ENCODE assay signal across 8 mouse cellular contexts in genomic region chr1:140245876-140246597, GRCm38 (mm10). TPM values are rescaled to one million over a fixed set of nuclear protein-coding genes. Genes with fewer than 3 reads are reported as not detected.
A peak's percentile ranks its signal among the peaks of the same experiment; 100 is the strongest.
DNase-seq lines count a peak whose midpoint lies in the region; ATAC-seq lines count a peak whose summit lies in the region.

Gene Kcnt2 (plus strand): TSS chr1:140246158.

- 1% methylated on average over 21 of the region's 21 CpGs for WGBS in embryonic facial prominence, embryonic 13.5 days
- WGBS in kidney, embryonic 16.5 days: under 1% methylated on average over 21 of the region's 21 CpGs
- under 1% methylated on average over 21 of the region's 21 CpGs for WGBS in limb, embryonic 15.5 days
- 1% methylated on average over 21 of the region's 21 CpGs for WGBS in neural tube, embryonic 14.5 days

- H3K9ac ChIP-seq in embryonic facial prominence, embryonic 13.5 days: peak within 1 kb of the TSS; percentile 64
- peak within 1 kb of the TSS; percentile 44 for H3K9ac ChIP-seq in kidney, embryonic 16.5 days (replicated peaks; ENCODE audit: low read length)
- 0 out of 2 replicates have a peak within 1 kb of the TSS, but pooled peaks have one; percentile 23 for H3K9ac ChIP-seq in limb, embryonic 15.5 days
- H3K9ac ChIP-seq in neural tube, embryonic 14.5 days (replicated peaks; ENCODE audit: low read depth, low read length): peak within 1 kb of the TSS; percentile 46

- H3K4me3 ChIP-seq in embryonic facial prominence, embryonic 13.5 days: peak within 1 kb of the TSS; percentile 53
- H3K4me3 ChIP-seq in kidney, embryonic 16.5 days (ENCODE audit: low read length): peak within 1 kb of the TSS; percentile 49
- peak within 1 kb of the TSS; percentile 50 for H3K4me3 ChIP-seq in limb, embryonic 15.5 days
- H3K4me3 ChIP-seq in neural tube, embryonic 14.5 days (ENCODE audit: low read depth, low read length): peak within 1 kb of the TSS; percentile 44

- no peaks in the 10 kb centered on the region for H3K36me3 ChIP-seq in embryonic facial prominence, embryonic 13.5 days
- H3K36me3 ChIP-seq in kidney, embryonic 16.5 days (ENCODE audit: insufficient read depth, low read length): no peaks in the 10 kb centered on the region
- no peaks in the 10 kb centered on the region for H3K36me3 ChIP-seq in limb, embryonic 15.5 days
- H3K36me3 ChIP-seq in neural tube, embryonic 14.5 days (ENCODE audit: control insufficient read depth, insufficient read depth, low read length): no peaks in the 10 kb centered on the region

- no peaks in the 10 kb centered on the region for H3K27me3 ChIP-seq in embryonic facial prominence, embryonic 13.5 days
- H3K27me3 ChIP-seq in kidney, embryonic 16.5 days (ENCODE audit: insufficient read depth, low read length): no peaks in the 10 kb centered on the region
- H3K27me3 ChIP-seq in limb, embryonic 15.5 days: no peaks in the 10 kb centered on the region
- H3K27me3 ChIP-seq in neural tube, embryonic 14.5 days (ENCODE audit: control insufficient read depth, insufficient read depth, low read length): no peaks in the 10 kb centered on the region

- no peak within 1 kb of the TSS for H3K27ac ChIP-seq in embryonic facial prominence, embryonic 13.5 days
- H3K27ac ChIP-seq in kidney, embryonic 16.5 days (ENCODE audit: low read length): no peak within 1 kb of the TSS
- no peak within 1 kb of the TSS; the same call in 1 of the 2 replicates for H3K27ac ChIP-seq in limb, embryonic 15.5 days
- H3K27ac ChIP-seq in neural tube, embryonic 14.5 days (ENCODE audit: low read depth, low read length): no peak within 1 kb of the TSS

- H3K9me3 ChIP-seq in embryonic facial prominence, embryonic 13.5 days: no peaks in the 10 kb centered on the region
- H3K9me3 ChIP-seq in kidney, embryonic 16.5 days (ENCODE audit: low read length): no peaks in the 10 kb centered on the region
- H3K9me3 ChIP-seq in limb, embryonic 15.5 days: no peaks in the 10 kb centered on the region
- H3K9me3 ChIP-seq in neural tube, embryonic 14.5 days (ENCODE audit: control insufficient read depth, low read length): no peaks in the 10 kb centered on the region

- no peak for ATAC-seq in embryonic facial prominence, embryonic 13.5 days (ENCODE audit: insufficient number of reproducible peaks, insufficient read depth, low FRiP score, low TSS enrichment, low read depth)
- ATAC-seq in kidney, embryonic 16.5 days (ENCODE audit: low FRiP score, low TSS enrichment): peak; percentile 57
- ATAC-seq in limb, embryonic 15.5 days (ENCODE audit: insufficient number of reproducible peaks, low FRiP score, low TSS enrichment, low read depth): 0 out of 2 replicates have a peak, but pooled peaks have one; percentile 52
- peak; percentile 78 for ATAC-seq in neural tube, embryonic 14.5 days (ENCODE audit: low read depth)

- H3K4me1 ChIP-seq in embryonic facial prominence, embryonic 13.5 days: 0 out of 2 replicates have a peak, but pooled peaks cover 5% of the 10 kb centered on the region
- H3K4me1 ChIP-seq in kidney, embryonic 16.5 days (ENCODE audit: insufficient read depth, low read length): peaks cover 4% of the 10 kb centered on the region; the same call in 1 of the 2 replicates
- H3K4me1 ChIP-seq in limb, embryonic 15.5 days: peaks cover 8% of the 10 kb centered on the region; the same call in 1 of the 2 replicates
- peaks cover 3% of the 10 kb centered on the region; the same call in 1 of the 2 replicates for H3K4me1 ChIP-seq in neural tube, embryonic 14.5 days (ENCODE audit: control insufficient read depth, insufficient read depth, low read length)

- DNase-seq in adrenal gland, postnatal 10 days: peak; percentile 45
- peak; percentile 76 to 83 for DNase-seq in heart, adult 9 months (ENCODE audit: low spot score in 2 of 2)
- DNase-seq in spleen, adult 18-20 months: no peak
- no peak for DNase-seq in retina, embryonic 14.5 days (ENCODE audit: low spot score)

- H3K4me2 ChIP-seq in embryonic facial prominence, embryonic 13.5 days: peak within 1 kb of the TSS; percentile 86
- H3K4me2 ChIP-seq in kidney, embryonic 16.5 days (replicated peaks; ENCODE audit: low read depth, low read length): peak within 1 kb of the TSS; percentile 70
- peak within 1 kb of the TSS; percentile 82 for H3K4me2 ChIP-seq in limb, embryonic 15.5 days
- peak within 1 kb of the TSS; percentile 89 for H3K4me2 ChIP-seq in neural tube, embryonic 14.5 days (ENCODE audit: low read depth, low read length)

RNA-seq across cellular contexts. Expression of gene Kcnt2, which starts in this region (rescaled TPM):
- total RNA-seq in adrenal gland, postnatal 10 days (2021): 1 to 10 TPM; 1.2 TPM
- polyA plus RNA-seq in embryonic facial prominence, embryonic 13.5 days (2015; fragmentation: Nextera tagmentation; extraction: Ambion mirVana): 0.52 and 0.76 TPM in 2 replicates
- 2.8 and 3.8 TPM in 2 replicates for polyA plus RNA-seq in kidney, embryonic 16.5 days (2015; fragmentation: Nextera tagmentation; extraction: Ambion mirVana)
- 1.9 and 2.4 TPM in 2 replicates for polyA plus RNA-seq in limb, embryonic 15.5 days (2015; fragmentation: Nextera tagmentation; extraction: Ambion mirVana)
- 5.4 and 6.2 TPM in 2 replicates for polyA plus RNA-seq in neural tube, embryonic 14.5 days (2014; fragmentation: Nextera tagmentation; extraction: Ambion mirVana)

Comparison
In these comparisons a context has a peak if more than half of its experiments do, and no peak if none do; other contexts are left out.
1. DNase-seq: peak in adrenal gland, postnatal 10 days (single experiment) and heart, adult 9 months (2 of 2); none in spleen, adult 18-20 months (0 of 2) and retina, embryonic 14.5 days (single experiment).
2. Peak in every context shown above with its lines, with median percentiles within 50 percentile points of each other: H3K4me2 ChIP-seq, H3K4me3 ChIP-seq and H3K9ac ChIP-seq.